Mouse (Mus musculus) liver, adult 2 months (tissue): ENCODE data around the gene Podn.

ENCODE experiments used
- CTCF ChIP-seq: fragments of 200-500 bp; IDR thresholded peaks from 2 replicates; pipeline ENCODE4 v1.5.1; 2011; ENCODE audit warnings: low read depth, low read length, control low read depth
- POLR2A ChIP-seq: fragments of 200-500 bp; IDR thresholded peaks from 2 replicates; pipeline ENCODE4 v1.6.1; 2011; ENCODE audit warnings: low read length, control low read depth; ENCODE audit not compliant: insufficient read depth; ENCODE audit errors: extremely low read depth

DNA sequence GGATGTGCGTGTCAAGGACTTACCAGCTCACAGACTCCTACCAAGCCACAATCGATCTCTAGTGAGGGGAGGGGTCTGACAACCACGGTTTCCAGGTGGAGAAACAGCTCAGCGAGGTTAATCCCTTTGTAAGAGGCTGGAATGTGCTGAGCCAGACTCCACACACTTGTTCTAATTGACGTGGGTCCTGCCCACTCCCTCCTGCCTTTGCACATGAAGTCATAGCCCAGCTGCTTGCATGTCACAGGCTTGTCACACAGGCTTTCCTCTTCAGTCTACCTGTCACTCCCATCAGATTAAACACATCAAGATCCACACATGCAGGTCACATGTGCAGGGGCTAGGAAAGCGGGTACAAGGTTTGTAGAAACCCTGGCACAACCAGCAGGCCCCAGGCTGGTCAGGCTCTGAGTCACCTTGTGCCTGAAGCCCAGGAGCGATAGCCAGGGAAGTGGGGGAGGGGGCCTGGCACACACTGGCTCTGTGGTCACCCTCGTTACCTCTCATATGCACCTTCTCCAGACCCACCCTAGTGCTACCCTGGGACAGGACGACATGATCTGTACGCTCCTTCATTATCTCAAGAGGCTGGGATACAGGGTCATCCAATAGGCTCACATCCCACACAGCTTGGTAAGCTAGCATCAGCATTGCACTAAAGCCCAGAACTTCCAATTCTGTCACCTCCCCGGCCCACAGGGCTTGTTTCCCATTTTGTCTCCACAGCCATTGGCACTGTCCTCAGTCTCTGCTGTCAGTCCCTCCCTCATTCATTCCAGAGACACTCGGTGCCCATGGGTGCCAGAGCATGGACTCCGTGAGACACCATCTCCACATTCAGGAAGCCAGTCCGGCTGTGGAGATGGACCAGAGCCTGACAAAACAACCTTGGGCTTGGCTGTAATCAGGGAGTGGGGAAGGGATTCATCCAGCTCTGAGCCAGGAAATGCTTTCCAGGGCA lies 77.0 kb downstream of the Podn start:
- no peak for TF ChIP-seq POLR2A
- no peak for TF ChIP-seq CTCF
